Mouse (Mus musculus) embryonic stem cell, embryonic (primary cell): ENCODE data around the gene Ube2d3.
"Not testable (repeated sequence)": the region's sequence is repeated elsewhere in the genome, so short reads cannot be mapped to it uniquely, and the experiment has no call there.

ENCODE experiments used
- CTCF ChIA-PET, 4 experiments: fragments of 300-600 bp in 2 of 4; fragments of 350-600 bp in 2 of 4; sonication (Branson Sonifier 250); formaldehyde crosslinking; loops; one replicate each; lab custom pipeline; 2022; ENCODE audit warnings: inconsistent platforms in 2 of 4; lab: Charles Lee
- POLR2A ChIA-PET, 4 experiments: fragments of 300-600 bp in 2 of 4; fragments of 350-600 bp in 2 of 4; sonication (Branson Sonifier 250); formaldehyde crosslinking; loops; one replicate each; lab custom pipeline; 2022; ENCODE audit warnings: antibody characterized with exemption in 4 of 4, inconsistent platforms in 1 of 4; lab: Charles Lee

Ube2d3 gene

GRCm38 (mm10) chr3:135475025-135475424, 37.1 kb downstream of the Ube2d3 start:
- ChIA-PET POLR2A (interaction anchor here in 3 of 4 experiments (0.8 to 1.3 kb wide), 6 partner anchors 10 to 1330 kb away, joined by 3 to 5 read pairs (median 4); partner anchors contain the start of genes Manba (in 2 of the 3) and Ube2d3 (in 1 of the 3)), CTCF (interaction anchor here in 1 of 4 experiments (0.6 kb wide), 1 partner anchor 138 kb away, joined by 4 read pairs; no protein-coding TSS in a partner anchor)

- ChIA-PET POLR2A (interaction anchor here in 2 of 4 experiments (0.7 to 1.4 kb wide), 4 partner anchors 9 to 56 kb away, joined by 3 to 5 read pairs (median 4); partner anchors contain the start of gene Manba (in 2 of the 2)), CTCF (no interaction called here)
Measured at GRCm38 (mm10) chr3:135476286-135476685, 38.3 kb downstream of the Ube2d3 start.

- ChIA-PET POLR2A (interaction anchor here in 2 of 4 experiments (0.6 to 1.9 kb wide), 14 partner anchors 8 to 206 kb away, joined by 3 to 6 read pairs (median 3); partner anchors contain the start of genes Manba (in 2 of the 2) and Ube2d3 (in 1 of the 2)), CTCF (interaction anchor here in 1 of 4 experiments (1.0 kb wide), 1 partner anchor 32 kb away, joined by 3 read pairs; no protein-coding TSS in a partner anchor)
Measured at GRCm38 (mm10) chr3:135476977-135477376, 39.0 kb downstream of the Ube2d3 start.

- POLR2A ChIA-PET: interaction anchor here in 1 of 4 experiments (0.7 to 2.5 kb wide), 4 partner anchors 12 to 84 kb away, joined by 3 to 10 read pairs (median 6); no protein-coding TSS in a partner anchor
- CTCF ChIA-PET: interaction anchor here in 1 of 4 experiments (0.5 kb wide), 1 partner anchor 467 kb away, joined by 3 read pairs; no protein-coding TSS in a partner anchor
Measured at GRCm38 (mm10) chr3:135479090-135479489, 41.1 kb downstream of the Ube2d3 start.

GRCm38 (mm10) chr3:135480767-135481166, 42.8 kb downstream of the Ube2d3 start:
- POLR2A ChIA-PET: interaction anchor here in 3 of 4 experiments (0.9 to 2.5 kb wide), 5 partner anchors 13 to 41 kb away, joined by 3 to 10 read pairs (median 8); no protein-coding TSS in a partner anchor

GRCm38 (mm10) chr3:135481608-135482007, 43.7 kb downstream of the Ube2d3 start:
- ChIA-PET POLR2A (interaction anchor here in 3 of 4 experiments (0.5 to 1.9 kb wide), 5 partner anchors 15 to 1188 kb away, joined by 4 to 8 read pairs (median 4); partner anchors contain the start of gene Bdh2 (in 1 of the 3)), CTCF (no interaction called here)

More at GRCm38 (mm10) chr3:135480767-135481166, 42.8 kb downstream of the Ube2d3 start:
- CTCF ChIA-PET: no interaction called here

- ChIA-PET CTCF (interaction anchor here in 3 of 4 experiments (0.6 to 1.4 kb wide), 5 partner anchors 17 to 369 kb away, joined by 3 to 4 read pairs (median 3); no protein-coding TSS in a partner anchor), POLR2A (interaction anchor here (0.6 to 2.6 kb wide), 25 partner anchors 8 to 247 kb away, joined by 3 to 34 read pairs (median 4); partner anchors contain the start of genes Ube2d3 (in 3 of the 4) and Nfkb1 (in 1 of the 4))
Measured at GRCm38 (mm10) chr3:135484650-135485049, 46.7 kb downstream of the Ube2d3 start.

- ChIA-PET POLR2A (interaction anchor here (0.5 to 2.6 kb wide), 49 partner anchors 8 to 1275 kb away, joined by 3 to 34 read pairs (median 4); partner anchors contain the start of genes Ube2d3 (in 3 of the 4), Cisd2 (in 1 of the 4) and Nfkb1 (in 1 of the 4)), CTCF (interaction anchor here (0.6 to 1.6 kb wide), 12 partner anchors 12 to 368 kb away, joined by 3 to 9 read pairs (median 4); no protein-coding TSS in a partner anchor)
Measured at GRCm38 (mm10) chr3:135485128-135485899, 47.4 kb downstream of the Ube2d3 start, which contains the start of gene Manba. TSS of gene Manba (plus strand) at chr3:135485611.

- CTCF ChIA-PET: interaction anchor here (0.6 to 1.6 kb wide), 9 partner anchors 12 to 245 kb away, joined by 3 to 9 read pairs (median 4); no protein-coding TSS in a partner anchor
- POLR2A ChIA-PET: interaction anchor here (0.5 to 2.6 kb wide), 40 partner anchors 9 to 249 kb away, joined by 3 to 34 read pairs (median 4); partner anchors contain the start of genes Ube2d3 (in 3 of the 4) and Cisd2 (in 1 of the 4)
Measured at GRCm38 (mm10) chr3:135485900-135486241, 47.9 kb downstream of the Ube2d3 start.

- POLR2A ChIA-PET: interaction anchor here (0.7 to 2.6 kb wide), 12 partner anchors 9 to 239 kb away, joined by 3 to 13 read pairs (median 4); no protein-coding TSS in a partner anchor
- CTCF ChIA-PET: interaction anchor here in 2 of 4 experiments (0.6 to 1.6 kb wide), 2 partner anchors 89 to 245 kb away, joined by 3 to 9 read pairs; no protein-coding TSS in a partner anchor
Measured at GRCm38 (mm10) chr3:135486351-135486750, 48.4 kb downstream of the Ube2d3 start.

- POLR2A ChIA-PET: interaction anchor here in 2 of 4 experiments (0.7 to 1.5 kb wide), 7 partner anchors 13 to 54 kb away, joined by 3 to 7 read pairs (median 4); no protein-coding TSS in a partner anchor
- CTCF ChIA-PET: interaction anchor here in 3 of 4 experiments (0.6 to 0.7 kb wide), 5 partner anchors 11 to 1611 kb away, joined by 4 to 15 read pairs (median 4); no protein-coding TSS in a partner anchor
Measured at GRCm38 (mm10) chr3:135487803-135488202, 49.9 kb downstream of the Ube2d3 start.

GRCm38 (mm10) chr3:135489865-135490520, 52.0 kb downstream of the Ube2d3 start:
- POLR2A ChIA-PET: interaction anchor here in 3 of 4 experiments (1.0 to 2.1 kb wide), 6 partner anchors 8 to 50 kb away, joined by 3 to 4 read pairs (median 3); no protein-coding TSS in a partner anchor
- CTCF ChIA-PET: no interaction called here

GRCm38 (mm10) chr3:135491102-135491501, 53.2 kb downstream of the Ube2d3 start:
- ChIA-PET CTCF (interaction anchor here in 1 of 4 experiments (0.6 kb wide), 1 partner anchor 43 kb away, joined by 3 read pairs; no protein-coding TSS in a partner anchor), POLR2A (interaction anchor here in 3 of 4 experiments (0.6 to 2.1 kb wide), 10 partner anchors 8 to 55 kb away, joined by 3 to 6 read pairs (median 4); no protein-coding TSS in a partner anchor)

- CTCF ChIA-PET, POLR2A ChIA-PET: not testable (repeated sequence)
Measured at GRCm38 (mm10) chr3:135493320-135493719, 55.4 kb downstream of the Ube2d3 start.

- POLR2A ChIA-PET: interaction anchor here in 3 of 4 experiments (1.1 to 1.3 kb wide), 5 partner anchors 8 to 97 kb away, joined by 3 to 4 read pairs (median 3); partner anchors contain the start of gene Manba (in 2 of the 3)
- CTCF ChIA-PET: interaction anchor here in 2 of 4 experiments (0.6 to 1.6 kb wide), 6 partner anchors 12 to 233 kb away, joined by 3 to 5 read pairs (median 3); partner anchors contain the start of gene Manba (in 1 of the 2)
Measured at GRCm38 (mm10) chr3:135497956-135498355, 60.0 kb downstream of the Ube2d3 start.

- ChIA-PET POLR2A (interaction anchor here in 3 of 4 experiments (0.6 to 1.2 kb wide), 8 partner anchors 8 to 61 kb away, joined by 3 to 5 read pairs (median 3); partner anchors contain the start of genes Manba (in 2 of the 3) and Ube2d3 (in 1 of the 3)), CTCF (interaction anchor here in 3 of 4 experiments (0.6 to 1.5 kb wide), 5 partner anchors 11 to 232 kb away, joined by 3 to 4 read pairs (median 3); no protein-coding TSS in a partner anchor)
Measured at GRCm38 (mm10) chr3:135498891-135499290, 60.9 kb downstream of the Ube2d3 start.
